Mouse (Mus musculus): ENCODE data around the gene Slc15a1.

Gene Slc15a1

DNA sequence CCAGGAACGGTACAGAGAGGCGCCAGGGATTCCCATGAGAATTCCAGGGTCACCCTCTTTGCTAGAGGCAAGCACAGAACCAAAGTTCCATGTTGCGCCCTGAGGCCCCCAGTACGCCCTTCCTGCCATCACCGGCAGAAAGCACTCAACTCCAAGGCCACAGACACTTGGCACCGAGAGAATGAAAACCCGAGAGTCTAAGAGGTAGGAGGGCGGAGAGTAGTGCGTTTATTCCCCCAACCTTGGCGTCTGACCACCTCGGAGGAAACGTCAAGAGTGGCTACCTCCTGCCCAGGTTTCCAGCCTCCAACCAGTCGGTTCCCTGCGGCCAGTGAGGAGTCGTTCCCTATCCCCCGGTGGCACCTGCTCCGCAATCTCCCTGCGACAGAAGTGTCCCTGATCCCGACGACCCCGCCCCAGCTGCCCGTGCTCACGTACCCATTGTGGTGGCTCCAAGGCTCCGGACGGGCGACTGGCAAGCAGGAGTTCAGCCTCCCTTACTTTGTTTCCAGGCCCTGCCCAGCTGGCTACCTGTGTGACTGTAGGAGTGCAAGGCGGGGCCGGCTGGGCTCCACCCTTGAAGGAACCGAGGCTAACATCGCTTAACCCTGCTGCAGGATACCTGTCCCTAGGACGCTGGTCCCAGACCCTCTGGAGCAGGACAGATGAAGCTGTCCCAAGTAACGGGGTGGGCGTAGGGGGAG lies at the start of gene Slc15a1:
Gene Slc15a1, minus strand, starts transcription at position 472 of the 704 bp plus-strand sequence.
- DNase-seq (ENCODE audit: low spot score in 2 of 2) = no peak

DNA sequence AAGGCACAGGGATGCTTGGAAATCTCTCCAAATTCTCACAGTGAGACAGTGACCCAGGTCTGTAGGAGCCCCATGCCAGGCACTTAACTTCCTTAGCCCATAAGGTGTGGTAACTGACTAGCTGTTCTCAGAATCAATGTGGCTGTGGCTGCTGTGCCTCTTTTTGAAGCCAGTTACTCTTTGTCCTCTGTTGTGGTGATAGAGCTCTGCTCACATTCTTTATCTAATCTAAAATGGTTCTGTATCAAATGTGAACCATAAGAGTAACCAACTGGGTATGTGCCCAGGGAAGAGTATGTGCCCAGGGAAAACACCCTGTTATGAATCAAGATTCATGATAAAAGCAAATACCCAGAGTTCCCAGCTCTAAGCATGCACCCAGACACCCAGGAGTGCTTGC lies 48.7 kb upstream of the Slc15a1 start:
- no peak for DNase-seq (ENCODE audit: low spot score in 2 of 2)

DNA sequence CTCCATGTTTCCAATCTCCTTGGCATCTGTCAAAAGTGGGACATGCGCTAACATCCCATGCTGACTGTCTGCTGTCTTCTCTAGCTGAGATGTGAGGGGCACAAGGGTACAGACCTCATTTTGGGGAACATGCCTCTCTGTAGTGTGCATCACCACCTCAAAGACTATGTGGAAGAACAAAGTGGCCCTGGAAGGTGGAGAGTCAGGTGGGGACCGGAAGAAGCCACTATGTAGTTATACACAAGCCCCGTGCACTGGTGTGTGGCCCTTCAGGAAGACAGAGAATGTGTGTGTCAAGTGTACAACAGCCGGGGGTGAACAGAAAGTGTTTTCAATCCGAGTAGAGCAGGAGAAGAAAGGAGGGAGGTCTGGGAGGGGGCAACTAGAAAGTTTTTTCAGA lies 47.5 kb upstream of the Slc15a1 start:
- DNase-seq (ENCODE audit: low spot score in 2 of 2) = no peak

DNA sequence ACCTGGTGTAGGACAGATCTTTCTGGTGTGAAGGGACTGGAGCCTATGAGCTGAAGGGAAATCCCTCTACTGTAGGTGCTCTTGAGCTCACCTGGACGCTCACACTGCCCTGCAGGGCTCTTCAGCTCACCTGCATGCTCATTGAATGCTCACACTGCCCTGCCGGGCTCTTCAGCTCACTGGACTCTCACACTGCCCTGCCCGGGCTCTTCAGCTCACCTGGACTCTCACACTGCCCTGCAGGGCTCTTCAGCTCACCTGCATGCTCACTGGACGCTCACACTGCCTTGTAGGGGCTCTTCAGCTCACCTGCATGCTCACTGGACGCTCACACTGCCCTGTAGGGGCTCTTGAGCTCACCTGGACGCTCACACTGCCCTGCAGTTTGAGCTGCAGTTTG lies 44.8 kb upstream of the Slc15a1 start:
- DNase-seq (ENCODE audit: low spot score in 2 of 2) = no peak

DNA sequence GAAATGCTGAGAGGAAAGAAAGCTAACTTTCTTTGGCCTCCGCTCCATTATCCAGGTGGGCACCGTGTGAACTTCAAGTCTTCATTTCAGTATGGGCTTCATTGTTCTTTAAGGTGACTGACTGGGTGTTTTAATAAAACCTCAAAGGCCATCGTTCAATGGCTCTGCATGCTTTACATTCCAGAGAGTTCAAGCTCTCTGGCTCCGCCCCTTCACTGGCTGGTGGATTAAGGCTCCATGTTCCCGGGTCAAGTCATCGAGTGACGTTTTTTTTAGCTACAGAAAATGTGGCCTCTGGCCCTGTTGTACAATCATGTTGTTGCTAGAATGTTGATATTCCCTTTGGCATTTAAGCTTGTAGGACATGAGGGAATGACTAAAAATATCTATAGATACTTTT lies 42.7 kb upstream of the Slc15a1 start:
- DNase-seq (ENCODE audit: low spot score in 2 of 2) = no peak

DNA sequence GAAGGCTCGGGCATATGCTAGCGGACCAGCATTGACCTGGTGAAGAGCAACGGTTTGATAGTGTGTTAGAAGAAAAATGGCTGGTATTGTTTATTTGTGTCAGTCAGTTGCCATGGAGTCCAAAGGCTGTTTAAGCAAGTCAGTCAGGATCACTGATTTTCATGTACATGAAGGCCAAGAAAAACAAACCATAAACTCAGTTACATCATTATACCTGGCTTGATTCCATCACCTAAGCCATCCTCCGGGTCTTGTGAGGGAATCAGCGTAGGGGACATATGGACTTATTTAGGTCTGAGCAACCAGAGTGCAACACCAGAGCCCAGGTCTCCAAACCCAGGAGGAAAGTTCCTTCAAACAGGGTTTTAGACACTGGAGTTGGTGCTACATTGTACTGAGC lies 41.6 kb upstream of the Slc15a1 start:
- DNase-seq (ENCODE audit: low spot score in 2 of 2) = no peak

DNA sequence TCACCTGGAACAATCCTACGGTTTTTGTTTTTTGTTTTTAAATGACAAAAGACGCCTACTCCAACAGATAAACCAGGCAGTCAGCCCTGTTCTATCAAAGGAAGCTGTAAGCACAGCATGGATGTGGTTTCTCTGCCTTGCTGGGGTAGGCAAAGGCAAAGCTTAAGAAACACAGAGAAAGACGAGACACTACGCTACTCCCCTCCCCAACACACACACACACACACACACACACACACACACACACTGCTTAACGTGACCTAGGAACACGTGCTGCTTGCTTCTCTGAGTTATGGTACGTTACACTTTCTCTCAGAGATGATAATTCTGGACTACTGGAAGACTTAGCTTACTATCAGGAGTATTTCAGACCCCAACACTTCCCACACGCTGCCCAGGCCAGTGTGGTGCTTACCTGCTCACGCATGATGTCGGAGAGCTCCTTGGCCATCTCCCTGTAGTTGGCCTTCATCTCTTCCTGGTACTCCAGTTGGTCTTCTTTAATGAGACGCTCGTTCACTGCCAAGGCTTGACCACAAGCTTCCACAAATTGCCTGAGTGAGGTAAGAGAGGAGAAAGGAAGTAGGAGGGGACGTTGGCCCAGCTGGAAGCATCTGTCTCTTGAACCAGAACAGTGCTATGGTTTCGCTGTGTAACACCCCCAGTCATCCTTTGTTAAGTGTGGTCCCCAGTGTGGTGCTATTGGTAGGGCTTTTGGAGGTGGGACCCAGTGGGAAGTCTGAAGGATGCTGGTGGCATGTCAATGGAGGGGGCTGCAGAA lies 40.7 kb upstream of the Slc15a1 start:
- no peak for DNase-seq (ENCODE audit: low spot score in 2 of 2)

DNA sequence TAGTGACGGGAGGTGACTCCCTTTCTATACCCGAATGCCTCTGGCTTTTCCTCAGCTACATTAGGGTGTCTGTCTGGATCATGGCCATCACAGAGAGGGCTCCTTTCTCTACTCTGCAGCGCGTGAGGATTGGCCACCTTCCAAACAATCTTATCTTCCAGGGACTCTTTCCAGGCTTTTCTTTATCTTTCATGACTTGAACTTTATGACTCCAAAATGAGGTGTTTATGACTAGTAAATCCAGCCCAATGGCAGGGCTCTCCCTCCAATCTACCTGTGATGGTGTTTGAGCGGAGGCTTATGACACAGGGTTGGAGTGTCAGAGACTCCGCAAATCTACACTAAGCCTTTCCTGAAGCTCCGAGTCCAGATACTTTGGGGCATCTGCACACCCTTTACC lies 36.2 kb upstream of the Slc15a1 start:
- no peak for DNase-seq (ENCODE audit: low spot score in 2 of 2)

DNA sequence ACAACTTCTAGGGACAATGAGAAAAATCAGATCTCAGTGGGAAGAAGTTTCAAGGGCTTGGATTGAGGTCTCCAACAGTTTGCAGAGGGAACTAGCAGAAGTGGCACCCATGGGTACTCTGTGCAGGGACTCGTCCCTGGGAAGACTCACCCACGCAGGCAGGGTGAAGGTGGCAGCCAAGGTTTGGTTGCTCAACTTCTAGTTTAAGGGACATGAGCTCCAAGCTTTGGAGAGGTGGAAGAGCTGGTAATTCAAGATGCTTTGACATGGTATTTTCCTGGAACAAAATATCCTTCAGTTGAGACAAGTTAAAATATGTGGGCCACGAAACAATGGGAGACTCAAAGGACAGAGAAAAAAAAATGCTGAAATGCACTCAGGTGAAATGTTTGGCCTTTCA lies 29.4 kb upstream of the Slc15a1 start:
- no peak for DNase-seq (ENCODE audit: low spot score in 2 of 2)

DNA sequence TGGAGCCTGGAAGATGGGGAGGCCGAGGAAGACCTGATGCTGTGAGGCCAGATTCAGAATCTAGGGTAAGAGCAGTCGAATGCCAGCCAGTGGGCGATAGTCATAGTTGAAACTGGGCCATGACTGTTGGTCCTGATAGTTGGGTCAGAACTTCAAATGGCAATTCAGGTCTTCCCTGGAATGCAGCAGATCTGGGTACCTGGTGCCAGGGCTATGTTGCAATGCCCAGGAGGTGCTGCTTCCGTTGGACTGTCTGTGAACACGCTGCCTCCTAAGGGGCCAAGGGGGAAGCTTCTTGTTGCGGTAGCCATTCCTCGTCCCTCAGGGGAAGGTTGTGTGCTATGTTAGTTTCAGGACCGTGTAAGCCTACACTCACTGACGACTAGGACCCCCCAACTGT lies 25.8 kb upstream of the Slc15a1 start:
- no peak for DNase-seq (ENCODE audit: low spot score in 2 of 2)

DNA sequence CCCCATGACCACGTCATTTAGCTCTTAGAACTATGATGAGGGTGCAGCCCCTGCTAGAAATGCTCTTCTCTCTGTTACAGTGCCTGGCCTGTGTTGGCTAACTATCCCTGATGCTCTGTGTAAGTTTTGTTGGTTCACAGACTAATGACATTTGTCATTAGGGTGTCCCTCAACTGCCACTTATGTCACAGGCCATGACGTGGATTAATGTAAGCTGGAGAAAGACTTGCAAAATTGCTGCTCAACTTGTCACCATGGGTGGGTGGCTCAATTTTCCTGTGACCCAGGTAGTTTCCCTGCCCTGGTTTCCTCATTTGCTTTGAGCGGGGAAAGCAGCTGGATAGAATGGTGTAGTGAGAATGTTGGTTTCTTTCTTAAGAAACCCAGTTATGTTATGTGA lies 22.8 kb upstream of the Slc15a1 start:
- DNase-seq (ENCODE audit: low spot score in 2 of 2) = no peak

DNA sequence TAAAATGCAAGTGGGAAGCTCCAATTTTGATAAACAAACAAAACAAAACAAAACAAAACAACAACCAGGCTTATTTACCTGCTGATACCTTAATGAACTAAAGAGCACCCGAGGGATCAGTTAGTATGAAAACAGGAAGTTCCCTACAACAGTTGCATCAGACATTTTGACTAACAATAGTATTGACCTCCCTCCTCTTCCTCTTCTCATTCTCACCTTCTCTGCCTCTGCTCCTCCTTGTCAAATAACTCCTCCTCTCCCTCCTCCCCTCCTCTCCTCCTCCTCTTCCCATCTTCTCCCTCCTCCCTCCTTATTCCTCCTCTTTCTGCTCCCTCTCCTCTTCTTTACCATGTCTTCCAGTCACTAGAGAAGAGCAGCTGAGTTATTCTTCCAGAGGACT lies 22.1 kb upstream of the Slc15a1 start:
- DNase-seq (ENCODE audit: low spot score in 2 of 2) = no peak

DNA sequence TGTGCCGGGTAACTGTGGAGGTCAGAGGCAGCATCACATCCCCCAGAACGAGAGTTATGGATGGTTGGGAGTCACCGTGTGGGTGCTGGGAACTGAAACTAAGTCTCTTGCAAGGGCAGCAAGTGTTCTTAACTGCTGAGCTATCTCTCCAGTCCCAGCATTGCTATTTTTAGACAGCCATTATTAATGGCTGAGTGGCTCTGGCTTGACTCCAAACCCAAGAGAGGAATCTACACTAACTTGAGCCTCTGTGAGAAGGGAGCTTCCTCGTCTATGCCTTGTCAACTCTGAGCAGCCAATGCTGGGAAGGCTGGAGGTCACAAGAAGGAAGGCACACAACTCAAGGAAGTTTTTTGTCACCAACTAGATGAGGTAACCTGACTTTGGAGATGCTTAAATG lies 16.7 kb upstream of the Slc15a1 start:
- no peak for DNase-seq (ENCODE audit: low spot score in 2 of 2)

DNA sequence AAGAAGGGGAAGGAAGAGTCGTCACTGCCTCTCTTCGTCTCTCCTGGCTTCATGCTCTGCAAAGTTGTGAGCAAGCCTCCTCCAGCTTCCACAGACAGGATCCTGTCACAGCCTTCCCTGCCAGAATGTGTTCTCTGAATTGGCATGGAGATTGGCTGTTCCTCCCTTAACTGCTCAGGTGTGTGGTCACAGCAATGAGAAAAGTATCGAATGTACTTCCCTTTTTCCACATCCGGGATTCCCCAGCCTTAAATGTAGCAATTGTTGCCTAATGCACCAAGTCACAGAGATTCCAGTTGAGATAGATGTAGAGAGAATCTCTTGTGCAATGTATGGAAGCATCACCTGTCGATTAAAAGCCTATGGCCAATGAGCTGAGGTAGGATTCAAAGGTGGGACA lies 11.8 kb upstream of the Slc15a1 start:
- DNase-seq (ENCODE audit: low spot score in 2 of 2) = no peak

DNA sequence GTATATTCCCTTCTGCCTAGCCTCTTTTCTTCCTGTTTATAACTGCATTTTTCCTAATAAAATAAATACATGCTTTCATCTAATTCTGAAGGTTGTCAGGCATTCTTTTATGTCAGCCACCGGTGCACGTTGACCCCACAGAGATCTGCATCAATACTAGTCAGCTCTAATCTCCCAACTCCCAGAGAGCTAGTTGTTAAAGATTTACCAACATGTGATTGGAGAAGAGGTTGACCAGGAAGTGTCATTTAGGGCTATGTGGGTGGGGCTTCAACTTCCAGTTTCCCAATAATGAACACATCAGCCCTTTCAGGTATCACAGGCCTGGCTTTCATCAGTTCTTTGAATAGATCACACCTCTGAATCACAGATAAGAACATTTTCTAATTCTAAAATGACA lies 3.9 kb upstream of the Slc15a1 start:
- no peak for DNase-seq (ENCODE audit: low spot score in 2 of 2)

DNA sequence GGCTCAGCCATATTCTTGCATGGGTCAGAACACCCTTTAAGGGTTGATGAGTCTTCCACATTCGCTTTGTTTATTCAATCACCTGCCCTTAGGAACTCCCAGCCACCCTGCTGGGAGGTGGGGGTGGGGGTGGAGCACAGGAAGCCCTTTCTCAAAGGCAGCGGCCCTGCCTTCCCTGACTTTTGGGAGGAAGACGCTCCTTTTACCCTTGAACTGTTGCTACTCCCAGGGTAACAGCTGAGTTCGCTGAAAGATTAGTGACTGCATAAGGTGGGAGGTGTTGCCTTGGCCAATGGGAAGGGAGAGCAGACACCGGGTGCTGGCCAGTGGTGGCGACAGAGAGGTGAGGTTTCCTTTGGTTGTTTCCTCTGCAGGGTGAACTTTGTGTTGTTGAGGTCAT lies 1.3 kb upstream of the Slc15a1 start:
- DNase-seq (ENCODE audit: low spot score in 2 of 2) = no peak

DNA sequence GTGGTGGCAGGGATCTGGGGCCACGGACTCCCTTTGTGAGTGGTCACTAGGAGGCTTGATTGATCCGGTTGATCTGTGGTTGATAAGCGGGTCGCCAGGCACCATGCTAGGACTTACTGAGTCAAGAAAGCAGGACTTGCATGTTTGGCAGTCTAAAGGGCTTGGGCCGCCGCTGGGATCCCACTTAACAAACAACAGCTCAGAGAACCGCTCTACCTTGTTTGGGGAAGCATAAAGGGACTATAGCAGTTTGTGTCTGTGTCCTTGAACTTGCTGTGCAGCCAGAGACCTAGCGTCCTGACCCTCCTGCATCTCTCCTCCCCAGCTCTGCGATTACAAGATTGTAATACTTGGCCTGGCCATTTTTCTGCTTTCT lies 421 bp upstream of the Slc15a1 start:
- DNase-seq (ENCODE audit: low spot score in 2 of 2) = no peak

DNA sequence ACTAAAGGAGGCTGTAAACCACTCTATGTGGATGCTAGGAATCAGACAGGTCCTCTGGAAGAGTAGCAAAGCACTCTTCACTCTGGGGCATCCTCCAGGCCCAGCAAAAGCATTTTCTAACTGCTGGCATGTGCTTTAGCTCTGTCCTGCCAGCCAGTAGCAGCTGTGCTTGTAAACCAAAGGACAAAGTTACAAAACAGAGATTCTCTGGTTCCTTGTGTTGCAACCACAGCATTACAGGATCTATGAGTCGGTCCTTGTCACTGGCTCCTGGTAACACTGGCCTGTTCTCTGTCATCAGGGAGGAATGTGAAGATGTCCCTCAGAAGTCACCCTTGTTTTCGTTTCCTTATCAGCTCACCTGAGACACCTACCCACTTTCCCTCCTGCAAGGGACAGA lies 4.5 kb downstream of the Slc15a1 start:
- no peak for DNase-seq (ENCODE audit: low spot score in 2 of 2)

DNA sequence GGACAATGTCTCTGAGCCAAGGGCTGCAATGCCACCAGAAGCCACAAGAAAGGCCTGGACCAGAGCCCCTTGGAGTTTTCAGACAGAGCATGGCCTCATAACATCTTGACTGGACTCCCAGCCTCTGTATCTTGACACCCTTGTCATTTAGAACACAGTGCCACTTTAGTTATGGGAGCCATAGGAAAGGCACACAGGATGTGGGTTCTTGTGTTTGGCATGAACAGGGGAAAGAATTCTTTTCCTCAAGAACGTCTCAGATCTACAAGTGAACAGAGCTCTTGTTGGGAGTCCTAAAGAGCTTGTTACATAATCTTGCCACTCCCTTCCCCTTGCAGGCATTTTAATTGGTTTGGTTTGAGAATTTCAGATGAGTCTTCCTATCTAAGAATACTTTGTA lies 5.3 kb downstream of the Slc15a1 start:
- DNase-seq (ENCODE audit: low spot score in 2 of 2) = no peak

DNA sequence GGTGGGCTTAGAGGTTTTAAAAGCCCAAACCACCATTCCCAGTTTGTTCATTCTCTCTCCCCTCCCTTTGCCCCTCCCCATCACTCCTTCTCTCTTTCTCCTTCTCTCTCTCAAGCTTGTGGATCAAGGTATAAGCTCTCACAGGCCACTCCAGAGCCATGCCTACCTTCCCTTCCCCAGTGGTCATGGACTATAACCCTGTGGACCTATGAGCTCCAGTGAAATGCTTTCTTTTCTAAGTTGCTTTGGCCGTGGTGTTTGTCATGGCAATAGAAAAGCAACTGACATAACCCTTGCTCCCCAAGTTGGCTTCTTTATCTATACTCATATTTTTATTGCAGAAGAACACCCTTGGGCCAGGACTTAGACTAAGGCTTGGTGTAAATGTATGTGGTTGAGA lies 7.3 kb downstream of the Slc15a1 start:
- DNase-seq (ENCODE audit: low spot score in 2 of 2) = no peak

DNA sequence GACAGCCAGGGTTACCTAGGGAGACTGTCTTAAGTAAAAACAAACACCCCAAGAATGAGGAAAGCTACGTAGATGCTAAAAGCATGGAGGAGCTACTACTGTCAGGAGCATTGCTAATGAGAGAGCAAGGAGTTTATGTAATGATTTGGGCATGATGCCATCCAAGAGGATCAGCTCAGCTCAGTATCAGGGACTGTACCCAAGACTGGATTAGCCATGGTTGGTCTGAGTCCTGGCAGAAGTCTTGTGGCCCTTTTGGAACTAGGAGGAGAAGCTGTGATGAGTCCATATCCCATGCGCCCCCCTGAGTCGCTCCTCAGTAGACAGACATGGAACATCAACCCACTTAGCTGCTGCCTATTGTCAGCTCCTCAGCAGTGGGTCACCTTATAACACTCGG lies 9.3 kb downstream of the Slc15a1 start:
- DNase-seq (ENCODE audit: low spot score in 2 of 2) = no peak

DNA sequence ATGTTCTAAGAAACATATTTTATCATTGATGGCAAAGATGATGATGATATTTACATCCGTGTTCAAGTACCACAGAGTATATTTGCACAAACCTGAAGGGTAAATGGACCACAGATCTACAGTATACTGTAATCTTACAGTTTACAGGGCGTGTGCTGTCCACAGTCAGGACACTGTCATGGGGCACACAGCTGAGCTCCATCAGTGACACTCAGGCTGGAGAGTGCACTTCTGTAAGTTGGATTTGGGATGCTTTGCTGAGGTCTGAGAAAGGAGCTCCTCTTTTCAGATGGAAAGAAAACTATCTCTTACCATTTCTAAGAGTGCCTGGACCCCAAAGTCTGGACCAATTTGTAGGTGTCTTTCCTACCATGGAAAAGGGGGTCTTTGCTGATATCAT lies 9.9 kb downstream of the Slc15a1 start:
- DNase-seq (ENCODE audit: low spot score in 2 of 2) = no peak

DNA sequence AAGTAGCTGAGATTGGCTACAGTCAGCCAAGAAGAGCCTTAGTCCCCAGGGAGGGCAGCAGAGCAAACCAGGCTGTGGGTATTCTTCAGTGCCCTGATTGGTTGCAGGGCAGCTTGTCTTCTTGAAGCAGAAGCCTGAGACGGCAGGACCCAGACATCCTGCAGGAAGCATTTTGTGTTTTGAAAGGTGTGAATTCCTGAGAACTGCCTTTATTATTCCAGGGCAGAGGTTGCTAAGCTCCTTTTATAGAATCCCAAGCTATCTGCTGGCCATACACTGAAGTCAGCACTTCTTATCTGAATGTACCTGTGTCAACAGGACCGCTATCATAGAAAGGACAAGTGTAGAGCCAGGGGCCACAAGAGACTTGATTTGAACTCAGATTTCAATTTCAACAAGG lies 10.8 kb downstream of the Slc15a1 start:
- DNase-seq (ENCODE audit: low spot score in 2 of 2) = no peak

DNA sequence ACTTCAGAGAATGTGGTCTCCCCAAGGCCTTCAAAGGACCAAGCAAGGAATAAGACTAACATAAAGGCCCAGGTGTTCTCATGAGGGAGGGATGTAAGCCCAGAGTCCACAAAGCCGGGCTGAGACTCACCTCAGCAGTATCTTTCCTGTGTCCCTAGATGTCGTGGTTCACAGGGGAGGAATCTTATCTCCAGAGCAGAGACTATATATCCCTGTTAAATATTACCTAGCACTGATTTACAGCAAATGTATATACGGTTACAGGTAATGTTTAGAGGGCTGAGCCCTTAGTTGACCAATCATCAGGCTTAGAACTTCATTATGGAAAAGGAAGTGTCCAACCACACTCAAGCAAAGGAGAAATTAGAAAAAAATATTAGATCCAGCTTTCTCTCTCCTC lies 11.3 kb downstream of the Slc15a1 start:
- DNase-seq (ENCODE audit: low spot score in 2 of 2) = no peak

Data from spleen, postnatal 4 days (tissue).